Mouse (Mus musculus) limb, embryonic 11.5 days (tissue): ENCODE data around the gene Lypd5. TPM values are rescaled to one million over a fixed set of nuclear protein-coding genes. Genes with fewer than 3 reads are reported as not detected.

Experiments
- ATAC-seq: fragments of 200-750 bp; cut with Nextera tagmentation; 2 replicates; pipeline ENCODE4 v1.8.0; 2017; ENCODE audit warnings: low read depth; ENCODE audit not compliant: insufficient number of reproducible peaks, low FRiP score, low TSS enrichment
- DNase-seq: peaks from one replicate; pipeline ENCODE4 v3.0.0-alpha.2; 2015; ENCODE audit warnings: low spot score
- H3K27ac ChIP-seq: fragments of 300-500 bp; sonication (generic); replicated peaks from 2 replicates; pipeline ENCODE4 v1.5.1; 2014; ENCODE audit warnings: low read depth, mild to moderate bottlenecking, low read length
- H3K27me3 ChIP-seq: fragments of 300-500 bp; sonication (generic); 2 replicates; pipeline ENCODE4 v1.6.1; 2014; ENCODE audit warnings: mild to moderate bottlenecking, low read length, mixed read lengths; ENCODE audit not compliant: control insufficient read depth, insufficient read depth
- H3K36me3 ChIP-seq: fragments of 300-500 bp; sonication (generic); 2 replicates; pipeline ENCODE4 v1.6.1; 2014; ENCODE audit warnings: mild to moderate bottlenecking, low read length, moderate library complexity, mixed read lengths; ENCODE audit not compliant: control insufficient read depth, insufficient read depth
- H3K4me1 ChIP-seq: fragments of 300-500 bp; sonication (generic); 2 replicates; pipeline ENCODE4 v1.6.1; 2014; ENCODE audit warnings: low read length, mixed read lengths; ENCODE audit not compliant: control insufficient read depth, insufficient read depth
- H3K4me2 ChIP-seq: fragments of 300-500 bp; sonication (generic); 2 replicates; pipeline ENCODE4 v1.6.1; 2014; ENCODE audit warnings: low read depth, mild to moderate bottlenecking, moderate library complexity; ENCODE audit not compliant: severe bottlenecking
- H3K4me3 ChIP-seq: fragments of 300-500 bp; sonication (generic); 2 replicates; pipeline ENCODE4 v1.5.1; 2014; ENCODE audit warnings: low read depth, low read length
- H3K9ac ChIP-seq: fragments of 300-500 bp; sonication (generic); 2 replicates; pipeline ENCODE4 v1.6.1; 2014; ENCODE audit warnings: mild to moderate bottlenecking, low read length
- H3K9me3 ChIP-seq: fragments of 300-500 bp; sonication (generic); 2 replicates; pipeline ENCODE4 v1.6.1; 2016; ENCODE audit warnings: low read length; ENCODE audit not compliant: control insufficient read depth
- WGBS: fragments of 180-500 bp; shearing (Covaris S2); extraction: QIAGEN DNeasy Blood & Tissue Kit; methylation state at CpG from one replicate; pipeline ENCODE4 v1.1.7; 2014; 5-methylcytosine and 5-hydroxymethylcytosine counted together
- polyA plus RNA-seq: library from polyadenylated mRNA; unstranded; fragments of >200 nt; fragmentation: Nextera tagmentation; extraction: Ambion mirVana; gene quantifications from 2 replicates; pipeline ENCODE4 v1.2.1, GENCODE M21; 2014

Gene Lypd5
- polyA plus RNA-seq, 1 experiment from 2014 or later = not detected

- Histone ChIP-seq H3K9me3 (no peaks in the 10 kb centered on the region), H3K27me3 (no peaks in the 10 kb centered on the region), H3K36me3 (no peaks in the 10 kb centered on the region), H3K9ac (peak overlapping the region; percentile 27; the same call in 1 of the 2 replicates), H3K4me3 (peak overlapping the region; percentile 26), H3K27ac (no peak overlapping the region), H3K4me2 (peak overlapping the region; percentile 56), H3K4me1 (no peaks in the 10 kb centered on the region)
- 9% methylated on average over 13 of the region's 13 CpGs for WGBS
- DNase-seq = peak; percentile 65
- ATAC-seq = peak; percentile 75; the same call in 1 of the 2 replicates
Measured at GRCm38 (mm10) chr7:24325675-24326128, 23.3 kb upstream of the Lypd5 start.

- Histone ChIP-seq H3K9ac (peak overlapping the region; percentile 27; the same call in 1 of the 2 replicates), H3K4me1 (no peaks in the 10 kb centered on the region), H3K27me3 (no peaks in the 10 kb centered on the region), H3K4me3 (peak overlapping the region; percentile 26), H3K4me2 (peak overlapping the region; percentile 56), H3K9me3 (no peaks in the 10 kb centered on the region), H3K27ac (no peak overlapping the region), H3K36me3 (no peaks in the 10 kb centered on the region)
- DNase-seq = peak; percentile 27
- 49% methylated on average over 20 of the region's 20 CpGs for WGBS
- ATAC-seq = no peak
Measured at GRCm38 (mm10) chr7:24326273-24327135, 22.5 kb upstream of the Lypd5 start.

GRCm38 (mm10) chr7:24327281-24327975 is 21.6 kb upstream of the Lypd5 start:
- no peak overlapping the region for H3K27ac ChIP-seq
- ATAC-seq = no peak
- H3K4me1 ChIP-seq = no peaks in the 10 kb centered on the region
- no peaks in the 10 kb centered on the region for H3K9me3 ChIP-seq
- H3K27me3 ChIP-seq = no peaks in the 10 kb centered on the region
- 80% methylated on average over 14 of the region's 14 CpGs for WGBS
- no peak for DNase-seq
- H3K4me2 ChIP-seq = no peak overlapping the region
- H3K36me3 ChIP-seq = no peaks in the 10 kb centered on the region
- H3K4me3 ChIP-seq = no peak overlapping the region
- H3K9ac ChIP-seq = no peak overlapping the region

GRCm38 (mm10) chr7:24333304-24333986 is 15.6 kb upstream of the Lypd5 start, which contains the start of gene Tescl:
TSS of gene Tescl (minus strand) at chr7:24333936.
- Histone ChIP-seq H3K27me3 (peaks cover 11% of the 10 kb centered on the region), H3K4me3 (no peak within 1 kb of the TSS), H3K4me1 (no peaks in the 10 kb centered on the region), H3K9me3 (no peaks in the 10 kb centered on the region; the same call in 1 of the 2 replicates), H3K4me2 (peak within 1 kb of the TSS; percentile 20; the same call in 1 of the 2 replicates), H3K9ac (no peak within 1 kb of the TSS), H3K36me3 (no peaks in the 10 kb centered on the region), H3K27ac (no peak within 1 kb of the TSS)
- WGBS = 40% methylated on average over 49 of the region's 49 CpGs
- no peak for ATAC-seq
- DNase-seq = no peak

- no peak overlapping the region for H3K9ac ChIP-seq
- no peak overlapping the region for H3K4me2 ChIP-seq
- no peaks in the 10 kb centered on the region; the same call in 1 of the 2 replicates for H3K9me3 ChIP-seq
- H3K27me3 ChIP-seq = peaks cover 11% of the 10 kb centered on the region
- H3K4me3 ChIP-seq = no peak overlapping the region
- DNase-seq (peak; percentile 78), ATAC-seq (no peak)
- 12% methylated on average over 5 of the region's 5 CpGs for WGBS
- H3K4me1 ChIP-seq = no peaks in the 10 kb centered on the region
- no peak overlapping the region for H3K27ac ChIP-seq
- no peaks in the 10 kb centered on the region for H3K36me3 ChIP-seq
Measured at GRCm38 (mm10) chr7:24335699-24336309, 13.2 kb upstream of the Lypd5 start.

- 46% methylated on average over 2 of the region's 2 CpGs for WGBS
- no peaks in the 10 kb centered on the region for H3K4me1 ChIP-seq
- ATAC-seq (no peak), DNase-seq (no peak)
- H3K27me3 ChIP-seq = peaks cover 6% of the 10 kb centered on the region
- H3K9ac ChIP-seq = no peak overlapping the region
- no peak overlapping the region for H3K4me2 ChIP-seq
- no peak overlapping the region for H3K4me3 ChIP-seq
- no peaks in the 10 kb centered on the region for H3K36me3 ChIP-seq
- no peak overlapping the region for H3K27ac ChIP-seq
- no peaks in the 10 kb centered on the region; the same call in 1 of the 2 replicates for H3K9me3 ChIP-seq
Measured at GRCm38 (mm10) chr7:24338241-24338640, 10.8 kb upstream of the Lypd5 start.

- H3K36me3 ChIP-seq = no peaks in the 10 kb centered on the region
- H3K27ac ChIP-seq = no peak overlapping the region
- H3K4me3 ChIP-seq = no peak overlapping the region
- ATAC-seq = no peak
- no peak overlapping the region for H3K9ac ChIP-seq
- WGBS = 78% methylated on average over 7 of the region's 7 CpGs
- H3K4me2 ChIP-seq = no peak overlapping the region
- H3K4me1 ChIP-seq = no peaks in the 10 kb centered on the region
- no peaks in the 10 kb centered on the region for H3K27me3 ChIP-seq
- no peak for DNase-seq
- no peaks in the 10 kb centered on the region for H3K9me3 ChIP-seq
Measured at GRCm38 (mm10) chr7:24343701-24344272, 5.2 kb upstream of the Lypd5 start.
